Mouse (Mus musculus) skeletal muscle tissue, postnatal 0 days (tissue): ENCODE results near the gene Slc5a4a. TPM values are rescaled to one million over a fixed set of nuclear protein-coding genes. Genes with fewer than 3 reads are reported as not detected.

Experiments
- microRNA counts: library from miRNA; unstranded; fragments of <30 nt; microRNA quantifications from one replicate; lab custom pipeline; 2015
- microRNA-seq, 2 experiments: library from miRNA; unstranded; fragments of <30 nt; microRNA quantifications; one replicate each; pipeline ENCODE4; 2016
- polyA plus RNA-seq: library from polyadenylated mRNA; unstranded; fragments of >200 nt; fragmentation: Nextera tagmentation; extraction: Ambion mirVana; gene quantifications from 2 replicates; pipeline ENCODE4 v1.2.1, GENCODE M21; 2015

The Slc5a4a gene
- not detected in 2 replicates for polyA plus RNA-seq

GRCm38 (mm10) chr10:76147278-76147677, at the start of gene Slc5a4a:
Gene Slc5a4a, plus strand, starts transcription at chr10:76147451.

GRCm38 (mm10) chr10:76110861-76111260, 36.4 kb upstream of the Slc5a4a start, which contains the start of gene Slc5a4b:
Gene Slc5a4b, minus strand, starts transcription at chr10:76110961.

GRCm38 (mm10) chr10:76237341-76238225, 90.3 kb downstream of the Slc5a4a start, which contains the start of gene Prmt2:
Gene Prmt2, minus strand, starts transcription at chr10:76237865.

MicroRNAs encoded within 50 kb of the gene (microRNA counts, 519-probe panel; counts per million panel counts)
- 296 counts per million, percentile 58 among the panel's probes with 10 or more counts for microRNA mmu-miR-678 (lab: Ali Mortazavi, UCI)

Small RNAs within 50 kb of the gene (microRNA-seq; reads per million reads assigned to microRNA genes)
- gene Mir678, result 0 reads per million in 2 experiments

Other genes with a start within 250 kb of the Slc5a4a start
- 60.6 and 68.3 TPM in 2 replicates for gene Smarcb1, start 225.8 kb upstream of the Slc5a4a start, polyA plus RNA-seq
- gene Chchd10, start 214.3 kb upstream of the Slc5a4a start, polyA plus RNA-seq, result 555 and 642 TPM in 2 replicates
- gene Mmp11, start 211.0 kb upstream of the Slc5a4a start, polyA plus RNA-seq, result 11.6 and 12.3 TPM in 2 replicates
- not detected in 2 replicates for gene Gm867, start 206.8 kb upstream of the Slc5a4a start, polyA plus RNA-seq
- 0.24 TPM in 1 of 2 replicates, not detected in the other for gene Vpreb3, start 204.4 kb upstream of the Slc5a4a start, polyA plus RNA-seq
- not detected in 2 replicates for gene Gm5134, start 192.9 kb upstream of the Slc5a4a start, polyA plus RNA-seq
- 9.8 and 10.8 TPM in 2 replicates for gene Zfp280b, start 114.8 kb upstream of the Slc5a4a start, polyA plus RNA-seq
- not detected in 2 replicates for gene Slc5a4b, start 36.5 kb upstream of the Slc5a4a start, polyA plus RNA-seq
- 26.8 and 28.7 TPM in 2 replicates for gene Prmt2, start 90.4 kb downstream of the Slc5a4a start, polyA plus RNA-seq
- gene S100b, start 106.4 kb downstream of the Slc5a4a start, polyA plus RNA-seq, result 6.3 and 7.1 TPM in 2 replicates
- gene Dip2a, start 197.8 kb downstream of the Slc5a4a start, polyA plus RNA-seq, result 4.5 and 4.6 TPM in 2 replicates